Mouse (Mus musculus) CH12.LX (cell line): ENCODE measurements around the gene Slc2a4.

Experiments used
- CTCF ChIP-seq, 2 experiments: IDR thresholded peaks in 1 of 2; conservative IDR thresholded peaks in 1 of 2; 2 replicates each; pipeline ENCODE4 v1.5.1; 2011 to 2012; ENCODE audit warnings: low read depth in 2 of 2, low read length in 2 of 2, improper control_type of control experiment in 1 of 2, inconsistent platforms in 1 of 2, mild to moderate bottlenecking in 1 of 2, moderate library complexity in 1 of 2
- MAFK ChIP-seq: IDR thresholded peaks from 2 replicates; pipeline ENCODE4 v1.6.1; 2011; ENCODE audit warnings: low read length, improper control_type of control experiment; ENCODE audit not compliant: insufficient replicate concordance
- MXI1 ChIP-seq: IDR thresholded peaks from 2 replicates; pipeline ENCODE4 v1.6.1; 2011; ENCODE audit warnings: mild to moderate bottlenecking, low read depth, low read length, improper control_type of control experiment
- NRF1 ChIP-seq: IDR thresholded peaks from 2 replicates; pipeline ENCODE4 v1.6.1; 2014; ENCODE audit warnings: low read depth, mild to moderate bottlenecking, inconsistent platforms, low read length, improper control_type of control experiment, moderate library complexity
- POLR2A ChIP-seq: IDR thresholded peaks from 2 replicates; pipeline ENCODE4 v1.6.1; 2011; ENCODE audit warnings: low read depth, mild to moderate bottlenecking, improper control_type of control experiment, low read length
- RAD21 ChIP-seq: IDR thresholded peaks from 2 replicates; pipeline ENCODE4 v1.6.1; 2011; ENCODE audit warnings: low read depth, mild to moderate bottlenecking, low read length, improper control_type of control experiment, moderate library complexity
- UBTF ChIP-seq: IDR thresholded peaks from 2 replicates; pipeline ENCODE4 v1.6.1; 2012; ENCODE audit warnings: low read depth, mild to moderate bottlenecking, inconsistent platforms, low read length, improper control_type of control experiment, moderate library complexity
- USF1 ChIP-seq: IDR thresholded peaks from 2 replicates; pipeline ENCODE4 v1.6.1; 2014; ENCODE audit warnings: low read depth, mild to moderate bottlenecking, inconsistent platforms, low read length, improper control_type of control experiment

GRCm38 (mm10) chr11:69910177-69910576 is 37.8 kb downstream of the Slc2a4 start:
- TF ChIP-seq RAD21: no peak
- no peak for TF ChIP-seq CTCF (conservative IDR thresholded peaks at IDR 0.05 in 1 of 2, IDR thresholded peaks at IDR 0.05 in 1 of 2; ENCODE audit: low read depth in 2 of 2, low read length in 2 of 2)
- no peak for TF ChIP-seq NRF1
- no peak for TF ChIP-seq POLR2A
- no peak for TF ChIP-seq UBTF
- TF ChIP-seq USF1: no peak
- TF ChIP-seq MAFK: no peak
- TF ChIP-seq MXI1: no peak
